Mouse (Mus musculus): ENCODE measurements around the gene Gnpnat1. TPM values are rescaled to one million over a fixed set of nuclear protein-coding genes. Genes with fewer than 3 reads are reported as not detected.

The Gnpnat1 gene
- polyA plus RNA-seq, 1 experiment from 2014 or later, result 28.6 TPM

GRCm38 (mm10) chr14:45329589-45330181 is 75.0 kb downstream of the Gnpnat1 start, which contains the start of gene Psmc6:
Gene Psmc6, plus strand, starts transcription at chr14:45329788.
- Histone ChIP-seq H3K27ac (replicated peaks) (peak within 1 kb of the TSS; percentile 88), H3K4me1 (peaks cover 8% of the 10 kb centered on the region), H3K4me3 (peak within 1 kb of the TSS; percentile 78), H3K9ac (peak within 1 kb of the TSS; percentile 89), H3K9me3 (no peaks in the 10 kb centered on the region), H3K27me3 (replicated peaks) (no peaks in the 10 kb centered on the region), H3K4me2 (peak within 1 kb of the TSS; percentile 82), H3K36me3 (peaks cover 31% of the 10 kb centered on the region)
- ATAC-seq (ENCODE audit: extremely low read depth, insufficient number of reproducible peaks, low FRiP score, low TSS enrichment), result peak; percentile 98
- under 1% methylated on average over 44 of the region's 44 CpGs for WGBS

- peak overlapping the region; percentile 70 for H3K9ac ChIP-seq
- WGBS, result 9% methylated on average over 8 of the region's 8 CpGs
- ATAC-seq (ENCODE audit: extremely low read depth, insufficient number of reproducible peaks, low FRiP score, low TSS enrichment), result no peak; the same call in 1 of the 2 replicates
These were observed 75.6 kb downstream of the Gnpnat1 start for GRCm38 (mm10) chr14:45329018-45329588.

GRCm38 (mm10) chr14:45328072-45328713 is 76.5 kb downstream of the Gnpnat1 start:
- Histone ChIP-seq H3K4me2 (no peak overlapping the region), H3K9me3 (no peaks in the 10 kb centered on the region), H3K9ac (no peak overlapping the region), H3K4me3 (no peak overlapping the region), H3K27ac (replicated peaks) (no peak overlapping the region), H3K27me3 (replicated peaks) (no peaks in the 10 kb centered on the region), H3K4me1 (peaks cover 8% of the 10 kb centered on the region), H3K36me3 (peaks cover 21% of the 10 kb centered on the region)
- ATAC-seq (ENCODE audit: extremely low read depth, insufficient number of reproducible peaks, low FRiP score, low TSS enrichment), result no peak
- WGBS, result 91% methylated on average over 4 of the region's 4 CpGs

More at GRCm38 (mm10) chr14:45329018-45329588, 75.6 kb downstream of the Gnpnat1 start:
- H3K27me3 ChIP-seq (replicated peaks), result no peaks in the 10 kb centered on the region
- H3K4me2 ChIP-seq, result peak overlapping the region; percentile 70
- H3K4me3 ChIP-seq, result peak overlapping the region; percentile 78
- peaks cover 8% of the 10 kb centered on the region for H3K4me1 ChIP-seq
- peak overlapping the region; percentile 50 for H3K27ac ChIP-seq (replicated peaks)
- H3K36me3 ChIP-seq, result peaks cover 27% of the 10 kb centered on the region
- H3K9me3 ChIP-seq, result no peaks in the 10 kb centered on the region

Small RNA genes lying within 50 kb of the gene (microRNA-seq; reads per million reads assigned to microRNA genes)
- not detected for gene Gm25353

Other genes starting within 250 kb of the Gnpnat1 start
- gene Gpr137c, start 185.2 kb downstream of the Gnpnat1 start, polyA plus RNA-seq (2015; fragmentation: Nextera tagmentation; extraction: Ambion mirVana), result 2.9 and 3.4 TPM in 2 replicates
- 11.1 and 11.7 TPM in 2 replicates for gene Txndc16, start 184.6 kb downstream of the Gnpnat1 start, polyA plus RNA-seq (2015; fragmentation: Nextera tagmentation; extraction: Ambion mirVana)
- 32.0 and 37.0 TPM in 2 replicates for gene Ero1l, start 86.1 kb downstream of the Gnpnat1 start, polyA plus RNA-seq (2015; fragmentation: Nextera tagmentation; extraction: Ambion mirVana)
- 112 and 122 TPM in 2 replicates for gene Psmc6, start 75.1 kb downstream of the Gnpnat1 start, polyA plus RNA-seq (2015; fragmentation: Nextera tagmentation; extraction: Ambion mirVana)
- gene Styx, start 53.8 kb downstream of the Gnpnat1 start, polyA plus RNA-seq (2015; fragmentation: Nextera tagmentation; extraction: Ambion mirVana), result 46.1 and 58.3 TPM in 2 replicates
- 170 and 197 TPM in 2 replicates for gene Fermt2, start 125.2 kb upstream of the Gnpnat1 start, polyA plus RNA-seq (2015; fragmentation: Nextera tagmentation; extraction: Ambion mirVana)